Mouse (Mus musculus) spleen, postnatal 36 days (tissue): ENCODE data around the gene Trim62.

Experiments
- DNase-seq, 2 experiments: peaks; one replicate each; pipeline ENCODE4 v3.0.0; 2022; ENCODE audit warnings: low spot score in 2 of 2, mixed read lengths in 1 of 2

The Trim62 gene

GRCm38 (mm10) chr4:128909378-128909831 is 26.0 kb downstream of the Trim62 start:
- no peak for DNase-seq

GRCm38 (mm10) chr4:128910276-128911063 is 27.1 kb downstream of the Trim62 start:
- no peak for DNase-seq

- no peak for DNase-seq
Measured at GRCm38 (mm10) chr4:128912085-128912484, 28.7 kb downstream of the Trim62 start.

- DNase-seq: no peak
Measured at GRCm38 (mm10) chr4:128913794-128914193, 30.4 kb downstream of the Trim62 start.

- DNase-seq: no peak
Measured at GRCm38 (mm10) chr4:128917119-128917518, 33.7 kb downstream of the Trim62 start.

- no peak for DNase-seq
Measured at GRCm38 (mm10) chr4:128917756-128918155, 34.4 kb downstream of the Trim62 start.

- no peak for DNase-seq
Measured at GRCm38 (mm10) chr4:128918187-128918586, 34.8 kb downstream of the Trim62 start.

- DNase-seq: no peak
Measured at GRCm38 (mm10) chr4:128919106-128919505, 35.7 kb downstream of the Trim62 start.

- no peak for DNase-seq
Measured at GRCm38 (mm10) chr4:128923603-128924002, 40.2 kb downstream of the Trim62 start.

- peak; percentile 48 to 50 for DNase-seq
Measured at GRCm38 (mm10) chr4:128924841-128925606, 41.6 kb downstream of the Trim62 start.

- no peak for DNase-seq
Measured at GRCm38 (mm10) chr4:128932783-128933182, 49.4 kb downstream of the Trim62 start.

GRCm38 (mm10) chr4:128935595-128935994 is 52.2 kb downstream of the Trim62 start:
- no peak for DNase-seq

GRCm38 (mm10) chr4:128942346-128942745 is 59.0 kb downstream of the Trim62 start:
- no peak for DNase-seq

GRCm38 (mm10) chr4:128946736-128947135 is 63.4 kb downstream of the Trim62 start:
- DNase-seq: no peak

- DNase-seq: no peak
Measured at GRCm38 (mm10) chr4:128947326-128947933, 64.0 kb downstream of the Trim62 start.

- no peak for DNase-seq
Measured at GRCm38 (mm10) chr4:128948137-128948674, 64.8 kb downstream of the Trim62 start.

GRCm38 (mm10) chr4:128949470-128950005 is 66.2 kb downstream of the Trim62 start:
- no peak for DNase-seq

GRCm38 (mm10) chr4:128950461-128950860 is 67.1 kb downstream of the Trim62 start:
- DNase-seq: no peak

GRCm38 (mm10) chr4:128953851-128954250 is 70.5 kb downstream of the Trim62 start:
- no peak for DNase-seq

GRCm38 (mm10) chr4:128957155-128957911 is 74.0 kb downstream of the Trim62 start:
- peak in 1 of 2 experiments; percentile 23 for DNase-seq

GRCm38 (mm10) chr4:128958156-128958555 is 74.8 kb downstream of the Trim62 start:
- no peak for DNase-seq
